Mouse (Mus musculus) heart, adult 2 months (tissue): ENCODE results near the gene Nos1ap. TPM values are rescaled to one million over a fixed set of nuclear protein-coding genes. Genes with fewer than 3 reads are reported as not detected.

Experiments used
- DNase-seq, 2 experiments: peaks; one replicate each; pipeline ENCODE4 v3.0.0; 2021
- H3K27ac ChIP-seq: fragments of 200-600 bp; 2 replicates; pipeline ENCODE4 v1.8.1; 2022
- H3K27me3 ChIP-seq: fragments of 200-500 bp; 2 replicates; pipeline ENCODE4 v1.6.1; 2012; ENCODE audit warnings: mild to moderate bottlenecking, low read length, inconsistent platforms, mixed read lengths; ENCODE audit not compliant: control insufficient read depth, insufficient read depth
- H3K36me3 ChIP-seq: fragments of 200-500 bp; 2 replicates; pipeline ENCODE4 v1.6.1; 2012; ENCODE audit warnings: low read length, inconsistent platforms; ENCODE audit not compliant: control insufficient read depth, insufficient read depth
- H3K4me1 ChIP-seq: fragments of 200-500 bp; 2 replicates; pipeline ENCODE4 v1.6.1; 2011; ENCODE audit warnings: low read length; ENCODE audit not compliant: control insufficient read depth, insufficient read depth
- H3K4me3 ChIP-seq: fragments of 200-600 bp; 2 replicates; pipeline ENCODE4 v1.8.1; 2022
- H3K79me2 ChIP-seq: fragments of 200-500 bp; replicated peaks from 2 replicates; pipeline ENCODE4 v1.6.1; 2012; ENCODE audit warnings: mild to moderate bottlenecking, inconsistent platforms, low read length, moderate library complexity, mixed read lengths; ENCODE audit not compliant: control insufficient read depth, insufficient read depth
- H3K9ac ChIP-seq: fragments of 200-500 bp; 2 replicates; pipeline ENCODE4 v1.6.1; 2012; ENCODE audit warnings: low read depth, mild to moderate bottlenecking, control low read depth, inconsistent platforms, low read length, mixed read lengths
- CTCF ChIP-seq: fragments of 200-600 bp; IDR thresholded peaks from 2 replicates; pipeline ENCODE4 v1.8.1; 2022; ENCODE audit warnings: antibody characterized with exemption, mild to moderate bottlenecking, moderate library complexity
- EP300 ChIP-seq: fragments of 200-500 bp; IDR thresholded peaks from 2 replicates; pipeline ENCODE4 v1.6.1; 2011; ENCODE audit warnings: low read depth, low read length, control low read depth; ENCODE audit not compliant: insufficient read depth
- POLR2A ChIP-seq: fragments of 200-500 bp; IDR thresholded peaks from 2 replicates; pipeline ENCODE4 v1.6.1; 2011; ENCODE audit warnings: mild to moderate bottlenecking, low read depth, low read length, control low read depth; ENCODE audit not compliant: insufficient read depth
- WGBS: fragments of 180-500 bp; shearing (Covaris S2); methylation state at CpG from one replicate; pipeline ENCODE4 v1.1.7; 2018; 5-methylcytosine and 5-hydroxymethylcytosine counted together
- intact Hi-C: fragments of 180-260 bp; cut with DNase I; formaldehyde crosslinking; loops from one replicate; pipeline ENCODE4 v1.15.1; 2025
- polyA plus RNA-seq: library from polyadenylated mRNA; depleted of rRNA; stranded (reverse); fragments of >200 nt; gene quantifications from 2 replicates; pipeline ENCODE4 v1.2.3, GENCODE M21; 2012
- total RNA-seq, 2 experiments: library from RNA; stranded (reverse); gene quantifications; 2 replicates each; pipeline ENCODE4 v1.2.3; 2021

Nos1ap gene
- total and polyA plus RNA-seq, 3 experiments: 11.5 to 24.0 (median 22.0) TPM

DNA sequence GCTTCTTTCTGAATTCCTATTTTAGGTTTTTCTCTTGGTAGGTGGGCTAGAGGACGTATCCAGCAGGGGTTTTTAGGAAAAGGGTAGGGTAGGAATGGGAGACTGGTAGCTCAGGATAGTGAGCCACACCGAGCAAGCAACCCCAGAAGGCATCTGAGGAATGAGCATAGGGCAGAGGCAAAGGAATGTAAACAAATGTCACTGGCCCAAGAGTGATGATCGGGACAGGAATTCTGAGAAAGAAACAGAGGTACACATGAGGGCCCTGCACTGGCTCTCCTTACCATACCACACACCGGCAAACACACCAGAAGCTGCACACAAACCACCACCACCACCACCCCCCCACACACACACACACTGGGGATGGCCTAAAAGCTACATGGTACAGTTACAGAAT is 132.0 kb downstream of the Nos1ap start:
- Histone ChIP-seq H3K4me3 (no peak overlapping the region), H3K79me2 (no peaks in the 10 kb centered on the region), H3K4me1 (no peaks in the 10 kb centered on the region; the same call in 1 of the 2 replicates), H3K9ac (no peak overlapping the region), H3K36me3 (no peaks in the 10 kb centered on the region), H3K27ac (no peak overlapping the region), H3K27me3 (no peaks in the 10 kb centered on the region)
- WGBS: 58% methylated on average over 4 of the region's 4 CpGs
- intact Hi-C loops: no loop called here
- TF ChIP-seq EP300 (no peak), POLR2A (no peak), CTCF (no peak)
- no peak for DNase-seq

GRCm38 (mm10) chr1:170455910-170456700 is 133.6 kb downstream of the Nos1ap start:
- Histone ChIP-seq H3K27ac (no peak overlapping the region), H3K4me1 (no peaks in the 10 kb centered on the region; the same call in 1 of the 2 replicates), H3K9ac (no peak overlapping the region), H3K36me3 (no peaks in the 10 kb centered on the region), H3K27me3 (no peaks in the 10 kb centered on the region), H3K4me3 (no peak overlapping the region), H3K79me2 (no peaks in the 10 kb centered on the region)
- TF ChIP-seq EP300 (no peak), POLR2A (no peak), CTCF (no peak)
- 86% methylated on average over 14 of the region's 14 CpGs for WGBS
- DNase-seq: no peak
- intact Hi-C loops: no loop called here

- no peaks in the 10 kb centered on the region for H3K79me2 ChIP-seq
- intact Hi-C loops: no loop called here
- H3K27me3 ChIP-seq: no peaks in the 10 kb centered on the region
- no peaks in the 10 kb centered on the region; the same call in 1 of the 2 replicates for H3K4me1 ChIP-seq
- H3K36me3 ChIP-seq: no peaks in the 10 kb centered on the region
- H3K4me3 ChIP-seq: no peak overlapping the region
- 89% methylated on average over 3 of the region's 3 CpGs for WGBS
- H3K27ac ChIP-seq: no peak overlapping the region
- DNase-seq: no peak
- no peak for TF ChIP-seq POLR2A
- no peak for TF ChIP-seq EP300
- TF ChIP-seq CTCF: no peak
- no peak overlapping the region for H3K9ac ChIP-seq
Observed at GRCm38 (mm10) chr1:170455387-170455786, 134.3 kb downstream of the Nos1ap start.

GRCm38 (mm10) chr1:170453455-170453854 is 136.2 kb downstream of the Nos1ap start:
- 50% methylated on average over 3 of the region's 3 CpGs for WGBS
- Histone ChIP-seq H3K4me1 (no peaks in the 10 kb centered on the region), H3K9ac (no peak overlapping the region), H3K79me2 (no peaks in the 10 kb centered on the region), H3K27ac (no peak overlapping the region), H3K27me3 (no peaks in the 10 kb centered on the region), H3K36me3 (no peaks in the 10 kb centered on the region), H3K4me3 (no peak overlapping the region)
- intact Hi-C loops: no loop called here
- no peak for DNase-seq
- TF ChIP-seq EP300 (no peak), CTCF (no peak), POLR2A (no peak)

DNA sequence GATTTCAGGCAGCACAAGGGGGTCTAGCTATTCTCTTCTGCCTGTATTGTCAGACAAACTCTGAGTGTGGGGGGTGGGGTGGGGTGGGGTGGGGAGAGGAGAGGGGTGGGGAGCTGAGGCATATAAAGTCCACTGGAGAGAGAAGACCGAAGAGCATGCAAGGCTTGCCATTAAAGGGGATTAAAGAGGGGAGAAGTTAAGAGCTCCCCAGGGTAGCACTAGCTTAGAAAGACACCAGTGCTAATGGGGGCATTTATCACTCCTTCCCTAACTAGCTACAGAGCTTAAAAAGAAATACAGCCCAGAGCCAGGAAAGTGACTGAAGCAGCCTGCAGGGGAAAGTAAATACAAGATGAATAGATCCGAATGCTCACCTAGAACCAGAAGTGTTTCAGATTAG is 141.4 kb downstream of the Nos1ap start:
- WGBS: 60% methylated on average over 2 of the region's 2 CpGs
- Histone ChIP-seq H3K9ac (no peak overlapping the region), H3K27ac (no peak overlapping the region), H3K4me3 (no peak overlapping the region), H3K4me1 (peaks cover 1% of the 10 kb centered on the region), H3K79me2 (no peaks in the 10 kb centered on the region), H3K27me3 (no peaks in the 10 kb centered on the region), H3K36me3 (no peaks in the 10 kb centered on the region)
- TF ChIP-seq EP300: no peak
- TF ChIP-seq CTCF: no peak
- TF ChIP-seq POLR2A: no peak
- DNase-seq: no peak
- intact Hi-C loops: no loop called here

GRCm38 (mm10) chr1:170445458-170445857 is 144.2 kb downstream of the Nos1ap start:
- no peaks in the 10 kb centered on the region for H3K36me3 ChIP-seq
- no peak overlapping the region for H3K27ac ChIP-seq
- no peaks in the 10 kb centered on the region for H3K27me3 ChIP-seq
- peaks cover 1% of the 10 kb centered on the region for H3K4me1 ChIP-seq
- DNase-seq: no peak
- TF ChIP-seq POLR2A: no peak
- no peak for TF ChIP-seq CTCF
- no peak for TF ChIP-seq EP300
- H3K79me2 ChIP-seq: no peaks in the 10 kb centered on the region
- no peak overlapping the region for H3K4me3 ChIP-seq
- H3K9ac ChIP-seq: no peak overlapping the region
- intact Hi-C loops: no loop called here
- 49% methylated on average over 3 of the region's 3 CpGs for WGBS
